Mouse (Mus musculus): ENCODE measurements around the gene Pih1d2.
"Not testable (repeated sequence)": the region's sequence is repeated elsewhere in the genome, so short reads cannot be mapped to it uniquely, and the experiment has no call there.

Pih1d2 gene

DNA sequence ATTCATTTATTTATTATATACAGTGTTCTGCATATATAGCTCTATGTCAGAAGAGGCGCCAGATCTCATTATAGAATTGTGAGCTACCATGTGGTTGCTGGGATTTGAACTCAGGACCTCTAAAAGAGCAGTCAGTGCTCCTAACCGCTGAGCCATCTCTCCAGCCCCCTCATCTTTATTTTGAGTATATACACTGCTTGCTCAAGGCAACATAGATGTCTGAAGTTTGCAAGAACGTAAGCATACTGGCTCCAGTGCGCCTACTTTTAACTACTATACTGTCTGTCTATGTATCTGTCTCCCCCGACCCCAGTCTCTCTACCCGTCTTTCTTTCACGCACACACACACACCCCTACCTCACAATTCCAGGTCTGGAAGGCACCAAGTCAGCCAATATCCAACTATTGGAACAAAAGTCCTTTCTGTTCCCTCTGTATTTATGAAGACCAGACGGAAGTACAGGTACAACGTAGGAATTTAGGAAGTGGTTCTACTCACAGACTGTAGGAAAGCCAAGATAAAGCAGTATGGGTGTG, 741 bp downstream of the Pih1d2 start:
- DNase-seq (ENCODE audit: low spot score in 2 of 2) = no peak

DNA sequence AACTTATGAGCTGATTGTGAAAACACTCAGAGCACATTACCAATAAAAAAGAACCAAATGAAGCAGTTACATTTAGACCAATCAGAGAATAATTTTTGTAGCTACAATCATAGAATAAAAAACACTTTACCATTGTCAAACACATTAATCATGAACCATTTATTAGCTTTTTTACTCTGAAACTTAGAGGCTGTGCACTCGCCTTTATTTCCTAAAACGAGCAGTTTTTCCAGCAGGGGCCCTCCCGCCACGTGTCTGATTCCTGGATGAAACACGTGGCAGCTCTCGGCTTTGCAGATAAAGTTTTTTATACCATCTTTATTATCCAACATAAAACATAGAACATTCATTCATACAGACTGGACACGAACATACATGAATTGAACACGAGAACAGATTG, 13.8 kb downstream of the Pih1d2 start:
- not testable (repeated sequence) for DNase-seq (ENCODE audit: low spot score in 2 of 2)

DNA sequence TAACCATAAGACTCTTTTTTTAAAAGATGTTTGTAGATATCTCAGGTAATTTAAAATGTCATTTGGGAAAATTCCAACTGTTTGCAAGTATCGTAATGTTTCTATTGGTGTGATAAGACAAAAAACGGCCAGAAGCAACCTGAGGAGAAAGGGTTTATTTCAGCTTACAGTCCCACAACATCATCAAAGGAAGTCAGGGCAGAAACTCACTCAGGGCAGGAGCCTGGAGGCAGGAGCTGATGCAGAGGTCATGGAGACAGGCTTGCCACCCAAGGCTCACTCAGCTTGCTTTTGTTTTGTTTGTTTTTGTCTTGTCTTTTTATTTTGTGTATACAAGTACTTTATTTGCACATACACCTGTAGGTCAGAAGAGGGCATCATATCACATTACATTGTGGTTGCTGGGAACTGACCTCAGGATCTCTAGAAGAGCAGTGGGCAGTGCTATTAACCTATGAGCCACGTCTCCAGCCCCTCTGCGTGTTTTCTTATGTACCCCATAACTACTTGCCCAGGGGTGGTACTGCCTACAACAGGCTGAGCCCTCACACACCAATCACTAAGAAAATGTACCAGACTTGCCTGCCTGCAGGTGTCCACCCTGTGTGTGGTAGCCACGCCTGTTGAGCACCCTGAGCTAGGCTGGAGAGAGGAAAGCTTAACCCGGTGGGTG, 15.0 kb downstream of the Pih1d2 start:
- DNase-seq (ENCODE audit: low spot score in 2 of 2) = no peak

DNA sequence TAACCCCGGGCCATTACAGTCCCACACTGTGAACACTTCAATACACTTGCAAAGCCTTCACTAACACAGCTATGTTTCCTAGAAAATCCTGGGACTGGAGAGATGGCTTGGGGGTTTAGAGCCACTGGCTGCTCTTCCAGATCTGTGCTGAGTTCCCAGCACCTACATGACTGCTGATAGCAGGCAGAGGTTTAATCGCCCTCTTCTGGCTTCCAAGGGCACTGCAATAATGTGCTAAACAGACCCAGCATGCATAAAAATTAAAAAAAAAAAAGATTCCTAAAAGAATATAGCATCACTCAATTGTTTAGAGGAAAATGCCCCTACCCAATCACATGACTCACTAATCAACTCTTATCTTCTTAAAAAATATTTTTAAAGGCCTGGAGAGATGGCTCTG, 15.9 kb downstream of the Pih1d2 start:
- no peak for DNase-seq (ENCODE audit: low spot score in 2 of 2)

DNA sequence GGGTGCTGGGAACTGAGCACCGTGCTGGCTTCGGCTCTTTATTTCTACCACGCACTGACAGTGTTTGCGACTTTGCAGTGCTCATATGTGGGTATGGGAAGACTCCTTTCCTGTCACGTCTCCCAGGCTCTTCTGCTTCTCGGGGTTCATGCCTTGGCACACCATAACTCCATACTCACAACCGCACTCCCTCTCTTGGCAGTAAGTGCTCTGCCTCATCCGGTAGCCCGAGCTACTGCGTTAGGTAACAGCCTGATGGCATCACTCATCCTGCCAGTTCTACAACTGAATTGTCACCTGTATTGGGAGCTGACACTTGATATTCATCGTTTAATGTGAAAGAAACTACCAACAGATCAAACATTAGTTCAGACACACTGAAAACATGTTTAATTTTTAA, 17.1 kb downstream of the Pih1d2 start:
- no peak for DNase-seq (ENCODE audit: low spot score in 2 of 2)

DNA sequence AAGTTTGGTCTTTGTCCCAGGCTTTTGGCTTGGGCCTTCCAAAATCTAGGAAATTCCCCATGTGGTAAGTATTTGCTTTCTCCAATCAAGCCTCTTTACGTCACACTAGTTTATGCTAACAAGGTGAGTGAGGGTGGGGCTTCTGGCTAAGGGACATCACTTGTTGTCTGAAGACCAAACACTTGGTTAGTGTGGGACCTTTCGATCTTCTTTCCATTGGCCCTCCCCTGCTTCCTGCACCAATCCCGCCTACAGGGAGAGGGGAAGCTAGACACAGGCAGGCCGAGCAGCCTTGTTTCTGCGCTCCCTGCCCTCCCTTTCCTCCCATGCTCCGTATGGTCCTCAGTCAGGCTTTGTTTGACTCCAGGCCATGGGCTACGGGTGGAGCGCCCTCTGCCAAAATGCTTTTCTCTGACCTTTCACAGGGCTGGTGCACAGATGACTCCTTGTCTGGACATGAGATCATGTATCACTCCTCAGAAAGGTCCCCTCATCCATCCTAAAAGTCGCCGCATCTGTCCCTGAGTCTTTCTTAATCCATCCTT, 29.8 kb downstream of the Pih1d2 start:
- no peak for DNase-seq (ENCODE audit: low spot score in 2 of 2)

DNA sequence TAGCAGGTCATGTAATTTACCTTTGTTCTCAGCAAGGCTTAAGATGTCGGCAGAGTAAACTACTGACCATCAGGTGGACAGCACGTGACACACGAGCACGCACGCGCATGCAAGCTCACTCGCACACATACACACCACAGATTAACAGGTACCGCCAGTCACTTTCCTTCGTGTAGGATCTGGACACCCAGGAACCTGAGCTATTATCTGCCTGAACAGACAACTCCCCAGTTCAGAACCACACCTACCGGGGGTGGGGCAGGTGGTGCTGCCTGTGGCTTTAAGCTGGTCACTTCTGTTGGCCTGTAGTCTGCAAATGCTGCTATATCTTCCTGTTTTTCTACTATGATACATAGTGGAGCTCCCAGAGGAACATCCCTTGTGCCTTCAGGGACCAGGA, 33.4 kb downstream of the Pih1d2 start:
- no peak for DNase-seq (ENCODE audit: low spot score in 2 of 2)

DNA sequence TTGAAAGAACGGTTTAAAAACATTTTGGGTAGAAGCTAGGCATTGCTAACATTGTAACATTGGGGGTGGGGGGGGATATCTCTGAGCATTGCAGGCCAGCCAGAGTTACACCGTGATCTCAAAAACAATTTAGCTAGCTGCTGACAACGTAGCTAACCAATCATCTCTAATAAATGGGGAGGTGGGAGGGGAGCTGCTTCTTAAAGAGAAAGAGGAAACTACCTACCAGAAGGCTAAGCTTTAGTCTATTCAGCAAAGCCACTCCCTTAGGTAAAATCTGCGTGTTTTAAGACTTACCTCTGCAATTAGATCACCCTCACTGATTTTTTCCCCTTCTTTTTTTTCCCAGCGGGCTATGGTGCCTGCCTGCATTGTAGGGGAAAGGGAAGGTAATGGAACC, 41.3 kb downstream of the Pih1d2 start:
- no peak for DNase-seq (ENCODE audit: low spot score in 2 of 2)

DNA sequence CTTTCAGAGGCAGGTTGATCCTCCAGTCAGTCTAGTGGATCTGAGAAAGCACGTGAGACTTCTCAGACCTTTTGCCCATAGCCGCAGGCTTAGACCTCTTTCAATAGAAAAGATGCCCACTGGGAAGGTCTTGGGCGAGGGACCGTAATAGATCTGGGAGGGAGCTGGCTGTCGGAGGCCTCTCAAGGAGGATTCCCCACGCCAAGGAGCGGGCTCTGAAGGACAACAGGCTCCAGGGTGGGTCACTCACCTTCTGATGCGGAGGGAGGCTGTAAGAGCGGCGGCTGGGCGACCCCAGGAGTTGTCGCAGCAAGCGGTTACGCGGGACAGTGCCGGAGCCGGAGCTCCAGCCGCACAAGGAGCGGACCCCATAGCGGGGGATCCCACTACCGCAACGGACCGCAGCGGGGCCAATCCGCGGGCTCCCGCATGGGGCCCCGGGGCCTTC, 41.8 kb downstream of the Pih1d2 start:
- DNase-seq (ENCODE audit: low spot score in 2 of 2) = no peak

DNA sequence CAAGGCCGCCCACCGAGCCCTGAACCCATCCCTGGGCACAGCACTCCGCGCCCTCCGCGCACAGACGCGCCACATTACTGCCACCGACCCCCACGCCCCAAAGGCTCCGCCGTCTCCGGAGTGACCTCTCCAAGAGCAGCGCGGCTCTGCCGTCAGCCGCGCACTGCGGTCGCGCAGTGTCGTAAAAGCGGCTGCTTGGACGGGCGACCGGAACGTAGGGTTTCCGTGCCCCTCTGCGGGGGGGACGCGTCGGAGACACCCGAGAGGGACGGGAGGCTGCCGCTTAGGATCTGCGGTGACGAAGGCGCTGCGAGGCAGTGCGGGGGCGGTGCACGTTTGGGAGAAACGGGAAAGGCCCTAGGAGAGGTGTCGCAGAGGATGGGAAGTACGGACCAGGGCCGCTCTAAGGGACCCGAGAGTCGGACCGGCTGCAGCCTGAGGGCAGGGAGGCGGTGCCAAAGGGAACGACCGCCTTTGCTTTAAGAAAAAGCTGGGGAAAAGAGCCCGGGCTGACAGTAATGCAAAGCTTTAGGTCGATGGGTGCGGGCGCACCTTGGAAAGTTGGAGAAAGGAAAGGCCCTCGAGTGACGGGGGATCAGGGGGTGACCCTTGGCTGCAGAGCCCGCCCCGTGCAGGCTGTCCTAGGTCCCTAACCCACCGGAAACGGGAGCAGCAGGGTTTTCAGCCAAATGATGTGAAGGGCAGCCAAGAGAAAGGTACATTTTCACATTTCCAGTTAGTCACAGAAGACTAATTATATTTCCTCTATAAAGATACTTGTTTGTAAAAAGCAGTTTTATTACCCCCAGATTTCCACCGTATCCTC, 42.5 kb downstream of the Pih1d2 start, which contains the start of gene Dlat:
Gene Dlat, minus strand, starts transcription at position 389 of the 826 bp plus-strand sequence.
- DNase-seq (ENCODE audit: low spot score in 2 of 2) = peak; percentile 91 to 92

DNA sequence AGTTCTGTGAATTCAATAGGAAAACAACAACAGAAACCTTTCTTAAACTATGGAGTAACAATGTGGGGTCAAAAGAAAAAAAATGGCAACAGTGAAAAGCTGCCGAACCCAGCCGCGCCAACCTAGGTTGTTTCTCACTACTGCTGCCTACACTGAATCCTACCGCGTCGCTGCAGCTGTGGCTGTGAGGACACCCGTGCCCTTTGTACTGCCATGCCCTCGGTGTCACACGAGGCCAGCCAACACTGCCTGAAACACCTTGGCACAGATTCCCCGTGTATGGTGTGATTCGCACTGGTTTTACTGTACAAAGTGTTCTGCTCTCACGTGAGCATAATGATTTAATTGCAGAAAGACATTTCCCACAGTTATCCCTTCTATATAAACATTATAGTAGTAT, 43.3 kb downstream of the Pih1d2 start:
- DNase-seq (ENCODE audit: low spot score in 2 of 2) = peak; percentile 15 to 22

DNA sequence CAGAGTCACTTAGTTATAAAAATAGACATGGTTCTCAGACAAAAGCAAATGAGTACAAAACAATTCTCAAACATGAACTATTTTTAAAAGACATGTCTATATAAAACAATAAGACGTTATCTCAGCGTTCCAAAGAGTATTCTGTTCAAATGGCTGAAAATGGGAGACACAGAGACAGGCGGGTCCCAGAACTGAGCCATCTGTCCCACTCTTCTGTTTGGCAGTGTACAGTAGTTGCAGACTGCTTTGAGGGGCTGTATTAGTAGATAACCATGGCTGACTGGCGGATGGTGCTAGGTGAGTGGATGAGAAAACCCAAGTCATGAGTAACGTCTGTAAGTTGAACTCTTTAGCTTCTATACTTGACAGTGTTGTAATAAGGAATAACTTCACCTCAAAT, 47.7 kb downstream of the Pih1d2 start:
- DNase-seq (ENCODE audit: low spot score in 2 of 2) = no peak

DNA sequence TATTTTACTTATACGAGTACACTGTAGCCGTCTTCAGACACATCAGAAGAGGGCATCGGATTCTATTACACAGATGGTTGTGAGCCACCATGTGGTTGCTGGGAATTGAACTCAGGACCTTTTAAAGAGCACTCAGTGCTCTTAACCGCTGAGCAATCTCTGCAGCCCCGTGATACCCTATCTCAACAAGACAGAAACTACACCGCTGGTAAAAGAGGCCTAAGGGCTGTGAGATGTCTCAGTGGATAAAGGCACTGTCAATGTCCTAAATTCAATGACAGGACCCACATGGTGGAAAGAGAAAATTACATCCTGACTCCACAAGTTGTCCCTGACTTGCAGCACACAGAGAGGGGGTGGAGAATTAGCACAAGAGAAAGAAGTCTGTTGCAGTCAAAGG, 49.3 kb downstream of the Pih1d2 start:
- no peak for DNase-seq (ENCODE audit: low spot score in 2 of 2)

DNA sequence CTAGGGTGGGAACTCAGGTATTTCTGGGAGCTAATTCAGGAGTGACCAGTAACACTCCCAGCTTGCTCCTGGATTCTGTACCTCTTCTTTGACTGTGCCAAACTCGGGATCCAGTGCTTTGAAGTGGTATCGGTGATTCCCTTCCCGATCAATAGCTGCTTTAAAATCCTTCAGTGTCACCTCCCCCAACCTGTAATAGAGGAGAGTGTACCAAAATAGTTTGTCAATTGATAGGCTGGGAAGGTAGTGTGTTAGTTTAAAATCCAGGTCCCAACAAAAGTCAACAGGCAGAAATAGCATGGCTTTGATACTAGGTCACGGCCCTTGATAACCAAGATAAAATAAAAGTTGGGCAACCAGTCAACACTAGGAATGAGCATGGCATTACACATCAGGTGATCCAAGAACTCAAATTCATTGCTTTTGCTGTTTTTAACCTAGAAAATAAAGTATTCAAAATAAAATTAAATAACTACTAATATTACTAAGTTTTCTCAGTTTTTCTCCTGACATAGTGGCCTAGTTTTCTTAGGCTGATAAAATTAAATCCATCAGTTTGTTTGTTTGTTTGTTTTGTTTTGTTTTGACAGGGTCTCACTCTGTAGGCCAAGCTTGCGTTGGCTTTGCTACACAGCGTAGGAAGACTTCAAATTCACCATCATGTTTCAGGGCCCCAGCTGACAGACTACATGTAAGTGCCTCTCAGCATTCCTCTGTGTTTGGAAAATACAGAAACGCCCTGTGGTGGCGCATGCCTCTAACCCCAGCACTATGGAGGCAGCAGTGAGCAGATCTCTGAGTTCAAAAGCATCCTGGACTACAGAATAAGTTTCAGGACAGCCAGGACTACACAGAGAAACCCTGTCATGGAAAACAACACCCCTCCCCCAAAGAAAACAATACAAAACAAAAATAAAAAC, 50.7 kb downstream of the Pih1d2 start:
- no peak for DNase-seq (ENCODE audit: low spot score in 2 of 2)

DNA sequence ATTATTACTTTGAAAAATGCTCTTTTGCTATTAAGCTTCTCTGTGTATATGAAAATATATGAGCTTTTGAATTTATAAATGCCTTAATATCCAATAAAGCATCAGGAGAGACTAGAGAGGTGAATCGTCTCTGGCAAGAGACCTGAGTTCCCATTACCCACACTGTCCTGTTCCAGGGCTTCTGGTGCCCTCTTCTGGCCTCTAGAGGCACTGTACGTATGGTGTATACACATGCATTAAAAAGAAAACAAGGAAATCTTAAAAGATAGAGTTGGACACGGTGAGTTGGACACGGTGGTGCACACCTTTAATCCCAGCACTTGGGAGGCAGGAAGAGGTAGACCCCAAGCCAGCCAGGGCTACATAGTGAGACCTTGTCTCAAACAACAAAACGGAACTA, 53.6 kb downstream of the Pih1d2 start:
- peak in 1 of 2 experiments; percentile 35 for DNase-seq (ENCODE audit: low spot score in 2 of 2)

All from frontal cortex, postnatal 36 days (tissue).